Mouse (Mus musculus) heart, adult 18-20 months (tissue): Measurements from ENCODE around the gene Praf2. TPM values are rescaled to one million over a fixed set of nuclear protein-coding genes. Genes with fewer than 3 reads are reported as not detected.

ENCODE experiments used
- DNase-seq, 2 experiments: peaks; one replicate each; pipeline ENCODE4 v3.0.0; 2021 to 2022; ENCODE audit warnings: mixed read lengths in 1 of 2
- total RNA-seq, 2 experiments: library from RNA; stranded (reverse); gene quantifications; 2 replicates each; pipeline ENCODE4 v1.2.3; 2021

Gene Praf2
- total RNA-seq, 2 experiments from 2014 or later = 5.1 to 5.3 TPM

- no peak for DNase-seq
Measured at GRCm38 (mm10) chrX:7739336-7740081, 11.3 kb downstream of the Praf2 start.

DNA sequence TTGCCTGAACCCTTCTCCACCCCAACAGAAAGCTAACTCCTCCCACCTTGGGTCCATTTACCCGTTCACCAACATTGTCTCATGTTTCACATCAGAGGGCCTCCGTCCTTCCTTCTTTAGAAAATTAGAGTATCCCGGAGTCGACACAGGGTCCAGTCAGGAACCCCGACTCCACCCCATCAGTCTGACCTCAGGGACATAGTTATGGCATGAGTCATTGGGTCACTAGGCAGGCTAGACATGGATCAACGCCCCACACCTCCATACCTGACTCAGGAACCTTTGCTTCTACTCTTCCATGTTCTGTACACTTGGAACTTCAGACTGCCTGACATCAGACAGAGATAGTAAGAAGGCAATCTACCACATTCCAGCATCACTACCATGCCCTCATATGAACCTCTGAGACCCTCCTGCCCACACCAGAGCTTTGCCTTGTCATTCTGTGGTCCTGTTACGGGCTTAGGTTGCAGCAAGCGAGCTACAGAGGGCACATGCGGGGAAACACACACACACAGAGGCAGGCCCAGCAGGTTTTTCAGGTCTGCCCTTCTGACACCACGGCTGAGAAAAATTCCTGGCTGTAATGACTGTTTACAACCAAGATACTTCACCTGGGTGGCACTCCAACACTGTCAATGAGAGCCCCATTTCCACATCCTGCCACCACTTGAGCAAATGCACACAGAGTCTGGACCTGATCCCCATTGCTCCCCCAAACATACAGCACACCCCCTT lies 12.0 kb downstream of the Praf2 start:
- no peak for DNase-seq

DNA sequence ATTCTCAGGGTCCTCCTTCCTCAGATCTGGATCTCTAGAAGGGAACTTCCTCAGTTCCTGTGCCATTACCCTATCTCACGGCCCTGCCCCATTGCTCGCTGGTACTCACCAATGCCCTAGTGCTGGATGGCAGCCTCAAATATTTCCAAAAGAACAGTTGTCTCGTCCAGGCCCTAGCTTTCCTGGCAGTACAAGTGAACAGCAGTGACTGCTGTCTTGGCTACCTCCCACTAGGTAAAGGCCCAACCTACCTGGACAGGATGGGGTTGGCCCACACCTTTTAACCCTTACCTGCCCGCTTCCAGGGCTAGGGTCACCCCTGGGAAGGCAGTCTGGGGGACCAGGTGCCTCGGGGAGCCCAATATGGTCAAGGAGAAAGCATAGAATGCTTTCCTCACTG lies 12.9 kb downstream of the Praf2 start:
- no peak for DNase-seq

GRCm38 (mm10) chrX:7743470-7743869 lies 15.2 kb downstream of the Praf2 start:
- no peak for DNase-seq

- no peak for DNase-seq
Measured at GRCm38 (mm10) chrX:7744940-7745339, 16.7 kb downstream of the Praf2 start.

GRCm38 (mm10) chrX:7745429-7745828 lies 17.2 kb downstream of the Praf2 start:
- no peak for DNase-seq

DNA sequence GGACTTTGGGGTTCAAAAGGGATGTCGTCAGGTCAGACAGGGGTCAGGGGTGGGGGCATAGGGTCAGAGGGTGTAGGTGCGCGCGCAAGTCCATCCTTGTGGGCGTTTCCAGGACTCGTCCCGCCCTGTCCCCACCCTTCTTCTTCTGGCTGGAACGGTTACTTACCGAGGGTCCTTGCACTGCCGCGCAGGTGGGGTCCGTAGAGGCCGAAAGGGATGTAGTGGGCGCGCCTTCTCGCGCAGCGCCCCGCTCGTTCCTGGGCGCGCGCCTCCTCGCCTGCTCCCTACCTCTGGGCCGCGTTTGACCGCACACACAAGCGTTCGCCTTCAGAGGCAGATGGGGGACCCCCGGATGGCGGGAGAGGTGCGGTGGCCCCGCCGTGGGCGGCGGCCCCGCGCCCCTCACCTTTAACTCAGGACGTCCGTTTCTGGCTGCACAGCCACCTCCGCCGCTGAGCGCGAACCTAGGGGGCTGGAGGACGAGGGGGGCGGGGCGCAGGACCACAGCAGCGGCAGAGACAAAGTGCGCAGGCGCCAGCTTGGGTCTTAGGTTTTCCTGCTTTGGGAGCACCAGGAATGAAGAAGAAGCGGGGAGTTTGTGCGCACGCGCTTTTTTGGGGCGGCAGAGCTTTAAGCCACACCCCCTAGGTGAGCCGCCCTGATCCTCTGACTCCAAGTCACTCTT lies 22.3 kb downstream of the Praf2 start, which contains the start of gene Ccdc120:
Gene Ccdc120, minus strand, starts transcription at position 474 of the 685 bp plus-strand sequence.
- peak; percentile 59 to 69 for DNase-seq

DNA sequence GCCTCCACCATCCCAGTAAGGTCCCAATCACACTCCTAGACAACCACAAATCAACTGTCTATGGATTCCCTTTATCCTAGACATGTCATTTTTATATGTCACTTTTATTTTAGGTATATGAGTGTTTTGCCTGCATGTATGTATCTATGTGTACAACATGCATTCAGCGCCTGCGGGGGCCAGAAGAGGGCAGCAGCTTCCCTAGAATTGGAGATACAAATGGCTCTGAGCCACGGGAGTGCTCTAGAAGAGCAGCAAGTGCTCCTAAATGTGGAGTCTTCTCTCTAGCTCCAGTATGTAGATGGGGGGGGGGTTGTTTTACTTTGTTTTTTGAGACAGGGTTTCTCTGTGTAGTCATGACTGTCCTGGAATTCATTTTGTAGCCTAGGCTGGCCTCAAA lies 25.4 kb downstream of the Praf2 start:
- peak in 1 of 2 experiments; percentile 25 for DNase-seq

GRCm38 (mm10) chrX:7762137-7762920 lies 34.1 kb downstream of the Praf2 start, which contains the start of gene Tfe3:
Gene Tfe3 (plus strand): TSS chrX:7762560.
- peak; percentile 91 to 97 for DNase-seq

DNA sequence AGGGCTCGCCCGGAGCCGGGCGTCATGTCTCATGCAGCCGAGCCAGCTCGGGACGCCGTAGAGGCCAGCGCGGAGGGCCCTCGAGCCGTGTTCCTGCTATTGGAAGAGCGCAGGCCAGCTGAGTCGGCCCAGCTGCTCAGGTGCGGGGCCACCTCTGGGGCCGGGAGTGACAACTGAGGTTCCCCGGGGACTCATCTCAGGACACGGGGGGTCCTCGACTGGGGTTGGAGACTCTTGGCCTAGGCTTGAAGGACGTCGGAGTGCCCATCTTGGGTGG lies 34.6 kb downstream of the Praf2 start:
- no peak for DNase-seq

DNA sequence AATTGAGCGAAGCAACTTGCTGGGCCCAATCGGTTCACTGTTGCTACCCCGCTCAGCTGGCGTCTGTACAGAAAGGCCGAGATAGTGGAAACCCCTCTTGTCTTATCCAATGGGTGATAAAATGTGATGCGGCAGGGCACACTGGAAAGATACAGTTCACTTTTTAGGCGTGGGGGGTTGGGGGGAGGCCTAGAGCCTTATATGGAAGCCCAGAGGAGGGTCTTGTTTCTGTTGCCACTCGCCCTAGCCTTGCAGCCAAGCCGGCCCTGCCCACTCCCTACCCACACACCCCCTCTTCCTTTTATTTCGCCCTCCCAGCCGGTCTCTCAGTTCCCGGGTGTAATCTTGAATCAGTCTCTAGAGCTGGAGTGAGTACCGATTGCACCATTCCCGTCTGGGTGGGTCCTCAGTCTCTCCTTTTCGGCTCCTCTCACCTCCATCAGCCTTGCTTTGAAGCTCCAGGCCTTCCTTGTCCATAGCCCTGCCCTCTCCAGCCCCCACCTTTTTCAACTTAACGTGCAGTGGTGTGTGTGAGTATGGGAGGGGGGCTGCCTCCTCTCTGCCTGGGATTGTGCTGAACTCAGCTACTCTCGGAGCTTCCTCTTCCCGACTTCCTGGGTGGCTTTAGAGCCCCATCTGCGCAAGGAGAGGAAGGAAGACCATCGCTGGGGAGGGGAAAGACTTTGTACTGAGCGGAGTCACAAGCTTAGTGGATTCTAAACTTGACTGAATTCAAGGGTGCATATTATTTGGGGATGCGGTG lies 35.6 kb downstream of the Praf2 start:
- peak; percentile 59 to 74 for DNase-seq

DNA sequence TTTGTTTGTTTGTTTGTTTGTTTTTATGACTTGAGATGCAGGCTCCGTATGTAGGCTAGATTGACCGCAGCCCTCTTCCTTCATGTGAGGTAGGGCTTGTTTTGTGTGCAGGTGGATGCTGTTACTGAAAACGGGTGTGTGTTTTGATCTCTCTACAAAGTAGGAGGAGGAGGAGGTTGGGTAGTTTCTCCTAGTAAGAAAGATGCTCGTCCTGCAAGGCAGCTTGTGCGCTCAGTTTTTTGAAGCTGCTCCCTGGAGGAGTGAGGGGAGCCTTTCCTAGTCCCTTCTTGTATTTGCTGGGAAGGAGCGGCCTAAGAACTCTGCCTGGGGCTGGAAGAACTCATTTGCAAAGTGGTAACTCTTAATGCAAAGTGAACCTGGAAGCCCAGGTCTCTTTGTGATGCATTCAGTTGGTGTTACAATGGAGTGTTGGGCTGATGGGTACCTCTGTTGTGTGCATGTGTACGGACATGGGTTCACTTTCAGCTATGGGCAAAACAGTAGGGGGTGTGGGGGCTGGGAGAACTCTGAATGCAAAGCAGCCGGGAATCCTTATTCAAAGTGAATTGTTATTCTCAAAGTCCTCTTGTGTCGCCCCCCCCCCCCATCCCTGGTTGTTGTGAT lies 36.5 kb downstream of the Praf2 start:
- DNase-seq = no peak

DNA sequence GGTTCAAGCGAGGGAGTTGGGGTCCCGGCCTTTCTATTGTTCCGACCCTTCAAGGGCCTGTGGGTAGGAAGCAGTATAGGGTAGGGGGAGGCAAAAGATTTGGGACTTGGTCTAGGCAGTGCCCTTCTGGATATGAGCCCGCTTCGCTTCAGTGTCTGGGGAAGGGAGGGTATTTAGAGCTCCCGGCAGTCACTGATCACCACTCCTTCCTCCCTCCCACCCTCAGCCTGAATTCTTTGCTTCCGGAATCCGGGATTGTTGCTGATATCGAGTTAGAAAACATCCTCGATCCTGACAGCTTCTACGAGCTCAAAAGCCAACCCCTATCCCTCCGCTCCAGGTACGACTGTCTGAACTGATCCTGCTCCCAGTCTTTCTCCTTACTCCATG lies 37.0 kb downstream of the Praf2 start:
- peak; percentile 15 to 30 for DNase-seq

- DNase-seq = peak; percentile 62 to 80
Measured at GRCm38 (mm10) chrX:7765764-7766163, 37.5 kb downstream of the Praf2 start.

GRCm38 (mm10) chrX:7769302-7770017 lies 41.2 kb downstream of the Praf2 start:
- DNase-seq = no peak

GRCm38 (mm10) chrX:7772766-7773165 lies 44.5 kb downstream of the Praf2 start:
- DNase-seq = no peak

DNA sequence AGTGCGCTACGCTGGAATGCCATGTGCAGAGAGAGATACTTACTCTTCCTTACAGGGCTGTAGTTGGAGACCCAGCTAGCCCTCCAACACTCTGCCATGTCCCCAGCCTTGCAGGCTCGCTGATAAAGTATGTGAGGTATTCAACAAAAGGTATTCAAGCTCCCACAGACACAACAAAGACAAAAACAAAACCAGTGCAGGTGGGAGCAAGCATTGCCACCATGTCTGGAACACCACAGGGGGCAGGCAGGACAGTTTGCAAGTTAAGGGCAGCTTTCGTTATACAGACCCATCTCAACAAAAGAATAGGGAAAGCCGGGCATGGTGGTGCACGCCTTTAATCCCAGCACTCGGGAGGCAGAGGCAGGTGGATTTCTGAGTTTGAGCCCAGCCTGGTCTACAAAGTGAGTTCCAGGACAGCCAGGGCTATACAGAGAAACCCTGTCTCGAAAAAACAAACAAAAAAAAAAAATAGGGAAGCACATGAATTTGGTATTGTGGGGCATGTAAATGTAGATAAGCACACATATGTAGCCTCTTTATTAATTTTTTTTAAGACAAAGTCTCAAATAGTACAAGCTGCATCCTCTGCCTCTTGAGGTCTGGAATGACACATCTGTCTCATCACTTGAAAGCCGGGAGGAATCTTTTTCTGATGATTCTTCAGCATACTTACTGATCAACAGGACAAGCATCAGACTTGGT lies 47.4 kb downstream of the Praf2 start:
- no peak for DNase-seq

DNA sequence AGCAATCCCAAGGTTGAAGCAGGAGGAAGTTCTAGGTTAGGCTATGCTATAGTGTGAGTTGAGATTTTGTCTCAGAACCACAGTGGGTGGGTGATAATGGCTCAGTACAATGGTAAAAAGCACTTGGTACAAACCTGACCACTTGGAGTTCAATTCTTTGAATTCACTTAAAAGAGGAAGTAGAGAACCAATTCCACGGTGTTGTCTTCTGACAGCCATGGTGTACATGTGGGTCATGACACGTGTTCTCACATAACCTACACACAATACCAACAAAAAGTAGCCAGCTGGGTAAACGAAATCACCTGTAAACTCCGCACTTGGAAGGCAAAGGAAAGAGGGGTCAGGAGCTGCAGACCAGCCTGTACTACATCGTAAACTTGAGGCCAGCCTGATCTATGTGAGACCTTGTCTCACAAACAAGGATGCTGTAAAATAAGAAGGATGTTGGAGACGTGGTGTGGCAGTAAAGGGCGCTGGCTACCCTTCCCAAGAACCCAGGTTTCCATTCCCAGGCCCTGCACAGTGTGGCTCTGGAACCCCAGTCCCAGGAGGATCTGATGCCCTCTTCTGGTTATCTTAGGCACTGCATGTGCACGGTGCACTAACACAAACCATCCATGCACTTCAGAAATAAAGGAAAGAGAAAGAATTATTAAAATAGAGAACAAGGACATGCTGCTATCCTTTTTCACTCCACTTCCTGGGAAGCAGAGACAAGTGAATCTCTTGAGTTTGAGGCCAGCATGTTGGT lies 48.3 kb downstream of the Praf2 start:
- DNase-seq = peak; percentile 27 to 71
